Mouse (Mus musculus) intestine, embryonic 14.5 days (tissue): ENCODE results near the gene Ddx6. TPM values are rescaled to one million over a fixed set of nuclear protein-coding genes. Genes with fewer than 3 reads are reported as not detected.
"Not testable (repeated sequence)": the region's sequence is repeated elsewhere in the genome, so short reads cannot be mapped to it uniquely, and the experiment has no call there.

Source experiments
- ATAC-seq: fragments of 200-750 bp; cut with Nextera tagmentation; replicated peaks from 2 replicates; pipeline ENCODE4 v1.8.0; 2017; ENCODE audit warnings: low read depth, moderate number of reproducible peaks, moderate TSS enrichment, moderate library complexity; ENCODE audit not compliant: low FRiP score, low TSS enrichment
- DNase-seq: peaks from one replicate; pipeline ENCODE4 v3.0.0-alpha.2; 2018; ENCODE audit warnings: low spot score
- H3K27ac ChIP-seq: fragments of 300-500 bp; sonication (generic); 2 replicates; pipeline ENCODE4 v1.5.1; 2014; ENCODE audit warnings: low read depth, mild to moderate bottlenecking, control low read depth
- H3K27me3 ChIP-seq: fragments of 300-500 bp; sonication (generic); replicated peaks from 2 replicates; pipeline ENCODE4 v1.6.1; 2014; ENCODE audit warnings: low read length, control low read depth; ENCODE audit not compliant: control insufficient read depth, insufficient read depth
- H3K36me3 ChIP-seq: fragments of 300-500 bp; sonication (generic); 2 replicates; pipeline ENCODE4 v1.6.1; 2014; ENCODE audit warnings: low read length, control low read depth; ENCODE audit not compliant: control insufficient read depth, insufficient read depth
- H3K4me1 ChIP-seq: fragments of 300-500 bp; sonication (generic); replicated peaks from 2 replicates; pipeline ENCODE4 v1.6.1; 2014; ENCODE audit warnings: low read length, control low read depth, mixed read lengths; ENCODE audit not compliant: control insufficient read depth, insufficient read depth
- H3K4me2 ChIP-seq: fragments of 300-500 bp; sonication (generic); 2 replicates; pipeline ENCODE4 v1.6.1; 2014; ENCODE audit warnings: low read length
- H3K4me3 ChIP-seq: fragments of 300-500 bp; sonication (generic); 2 replicates; pipeline ENCODE4 v1.5.1; 2014; ENCODE audit warnings: low read depth, low read length, control low read depth, mixed read lengths
- H3K9ac ChIP-seq: fragments of 300-500 bp; sonication (generic); 2 replicates; pipeline ENCODE4 v1.6.1; 2014; ENCODE audit warnings: mild to moderate bottlenecking, low read length
- H3K9me3 ChIP-seq: fragments of 300-500 bp; sonication (generic); 2 replicates; pipeline ENCODE4 v1.6.1; 2016; ENCODE audit warnings: low read length, control low read depth; ENCODE audit not compliant: control insufficient read depth
- WGBS: fragments of 180-500 bp; shearing (Covaris S2); extraction: QIAGEN DNeasy Blood & Tissue Kit; methylation state at CpG from one replicate; pipeline ENCODE4 v1.1.7; 2014; 5-methylcytosine and 5-hydroxymethylcytosine counted together
- polyA plus RNA-seq: library from polyadenylated mRNA; unstranded; fragments of >200 nt; fragmentation: Nextera tagmentation; extraction: Ambion mirVana; gene quantifications from 2 replicates; pipeline ENCODE4 v1.2.1, GENCODE M21; 2014

Gene Ddx6
- polyA plus RNA-seq, 1 experiment from 2014 or later, result 17.8 TPM

DNA sequence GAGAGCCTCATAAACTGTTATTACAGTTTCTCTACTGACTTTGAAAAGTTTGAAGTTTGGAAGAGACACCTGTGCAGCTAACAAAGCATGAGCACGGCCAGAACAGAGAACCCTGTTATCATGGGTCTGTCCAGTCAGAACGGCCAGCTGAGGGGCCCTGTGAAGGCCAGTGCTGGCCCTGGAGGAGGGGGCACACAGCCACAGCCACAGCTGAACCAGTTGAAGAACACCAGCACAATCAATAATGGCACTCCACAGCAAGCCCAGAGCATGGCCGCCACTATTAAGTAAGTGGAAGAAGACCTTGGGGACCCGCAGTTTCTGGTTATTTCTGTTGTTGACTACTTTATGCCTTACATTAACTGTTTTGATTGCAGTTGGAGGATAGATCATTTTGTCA, 2.6 kb downstream of the Ddx6 start:
- ATAC-seq (no peak), DNase-seq (no peak)
- peaks cover 25% of the 10 kb centered on the region for H3K4me1 ChIP-seq
- H3K36me3 ChIP-seq, result peaks cover 54% of the 10 kb centered on the region
- no peaks in the 10 kb centered on the region for H3K9me3 ChIP-seq
- no peak overlapping the region for H3K27ac ChIP-seq
- H3K27me3 ChIP-seq, result no peaks in the 10 kb centered on the region
- WGBS, result 52% methylated on average over 4 of the region's 4 CpGs
- H3K9ac ChIP-seq, result no peak overlapping the region
- H3K4me3 ChIP-seq, result peak overlapping the region; percentile 100; the same call in 1 of the 2 replicates
- H3K4me2 ChIP-seq, result peak overlapping the region; percentile 51

DNA sequence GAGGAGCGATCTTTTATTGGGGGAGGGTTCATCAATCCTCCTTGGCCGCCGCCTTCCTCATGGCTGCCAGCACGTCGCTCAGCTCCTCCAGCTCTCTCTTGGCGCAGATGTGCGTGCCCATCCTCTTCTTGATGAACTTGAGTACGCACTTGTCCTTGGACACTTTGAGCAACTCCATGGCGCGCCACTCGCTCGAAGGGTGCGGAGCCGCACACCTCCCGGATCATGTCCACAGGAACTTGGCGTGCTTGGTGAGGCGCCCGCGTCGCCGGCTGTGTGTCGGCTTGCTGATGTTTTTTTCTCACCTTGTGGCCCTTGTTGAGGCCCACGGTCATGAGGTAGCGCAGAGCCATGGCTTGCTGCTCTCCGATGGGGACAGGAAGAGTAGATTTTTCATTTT, 5.7 kb downstream of the Ddx6 start:
- WGBS, result 97% methylated on average over 25 of the region's 25 CpGs
- Histone ChIP-seq H3K27me3 (no peaks in the 10 kb centered on the region), H3K27ac (no peak overlapping the region), H3K9ac (no peak overlapping the region), H3K4me3 (no peak overlapping the region), H3K36me3 (peaks cover 84% of the 10 kb centered on the region), H3K4me2 (no peak overlapping the region), H3K9me3 (no peaks in the 10 kb centered on the region), H3K4me1 (peaks cover 21% of the 10 kb centered on the region)
- DNase-seq (no peak), ATAC-seq (no peak)

DNA sequence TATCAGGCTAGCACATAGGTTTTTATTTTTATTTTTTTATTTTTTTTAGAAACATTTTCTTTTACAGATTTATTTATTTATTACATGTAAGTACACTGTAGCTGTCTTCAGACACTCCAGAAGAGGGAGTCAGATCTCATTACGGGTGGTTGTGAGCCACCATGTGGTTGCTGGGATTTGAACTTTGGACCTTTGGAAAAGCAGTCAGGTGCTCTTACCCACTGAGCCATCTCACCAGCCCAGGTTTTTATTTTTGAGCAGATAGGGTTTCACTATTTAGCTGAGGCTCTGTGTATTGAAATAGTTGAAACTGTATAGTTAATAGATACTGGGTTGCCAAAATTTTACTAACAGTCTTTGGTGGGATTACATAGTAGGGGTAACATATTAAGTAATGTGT, 8.4 kb downstream of the Ddx6 start:
- ATAC-seq, result not testable (repeated sequence)
- WGBS, result no CpG with 5 or more reads among the region's 1 CpGs

DNA sequence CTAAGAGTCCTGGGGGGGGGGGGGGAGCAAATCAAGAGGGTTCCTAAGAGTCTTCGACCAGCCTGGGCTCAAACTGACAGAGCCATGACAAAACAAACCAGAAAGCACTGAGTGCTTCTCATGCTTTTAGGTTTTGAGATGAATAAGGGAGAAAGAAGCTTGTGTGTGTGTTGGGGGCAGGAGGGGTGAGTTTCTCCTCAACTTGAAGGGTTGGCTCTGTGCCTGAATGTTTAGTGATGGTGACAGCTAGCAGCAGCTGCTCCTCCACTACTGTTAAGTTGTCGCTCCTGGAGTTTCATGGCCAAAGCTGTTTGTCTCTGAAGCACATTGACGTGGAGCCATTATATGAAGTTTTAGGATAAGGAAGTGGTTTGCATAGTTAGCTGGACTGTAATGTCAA, 16.4 kb downstream of the Ddx6 start:
- H3K9ac ChIP-seq, result no peak overlapping the region
- DNase-seq, result no peak
- no peaks in the 10 kb centered on the region for H3K27me3 ChIP-seq
- WGBS, result 74% methylated on average over 3 of the region's 3 CpGs
- H3K27ac ChIP-seq, result no peak overlapping the region
- ATAC-seq, result no peak
- no peak overlapping the region for H3K4me3 ChIP-seq
- H3K9me3 ChIP-seq, result no peaks in the 10 kb centered on the region
- H3K4me2 ChIP-seq, result no peak overlapping the region
- H3K4me1 ChIP-seq, result no peaks in the 10 kb centered on the region
- peaks cover 96% of the 10 kb centered on the region for H3K36me3 ChIP-seq

More for the DNA sequence above, 8.4 kb downstream of the Ddx6 start:
- DNase-seq, H3K27me3 ChIP-seq, H3K27ac ChIP-seq, H3K9me3 ChIP-seq, H3K4me1 ChIP-seq, H3K4me3 ChIP-seq, H3K4me2 ChIP-seq, H3K9ac ChIP-seq: not testable (repeated sequence)
- peaks cover 99% of the 10 kb centered on the region for H3K36me3 ChIP-seq

DNA sequence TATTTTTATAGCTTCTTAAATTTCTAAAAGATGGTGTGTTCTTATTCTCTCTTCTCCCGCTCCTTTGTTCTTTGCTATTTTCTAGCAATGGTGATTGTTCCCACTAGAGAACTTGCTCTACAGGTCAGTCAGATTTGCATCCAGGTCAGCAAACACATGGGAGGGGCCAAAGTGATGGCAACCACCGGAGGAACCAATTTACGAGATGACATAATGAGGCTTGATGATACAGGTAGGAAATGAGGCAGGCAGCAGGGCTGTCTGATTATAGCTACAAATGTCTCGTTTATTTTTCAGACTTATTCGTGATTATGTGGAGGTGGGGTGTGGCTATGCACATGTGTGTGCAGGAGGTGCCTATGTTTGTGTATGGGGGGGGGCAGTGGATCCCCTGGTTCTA, 19.7 kb downstream of the Ddx6 start:
- H3K27me3 ChIP-seq, result no peaks in the 10 kb centered on the region
- no peak overlapping the region for H3K27ac ChIP-seq
- no peaks in the 10 kb centered on the region for H3K9me3 ChIP-seq
- no peak overlapping the region for H3K4me3 ChIP-seq
- H3K36me3 ChIP-seq, result peaks cover 93% of the 10 kb centered on the region
- H3K9ac ChIP-seq, result no peak overlapping the region
- no peaks in the 10 kb centered on the region for H3K4me1 ChIP-seq
- no peak for DNase-seq
- WGBS, result 71% methylated on average over 5 of the region's 5 CpGs
- no peak overlapping the region for H3K4me2 ChIP-seq
- ATAC-seq, result no peak

DNA sequence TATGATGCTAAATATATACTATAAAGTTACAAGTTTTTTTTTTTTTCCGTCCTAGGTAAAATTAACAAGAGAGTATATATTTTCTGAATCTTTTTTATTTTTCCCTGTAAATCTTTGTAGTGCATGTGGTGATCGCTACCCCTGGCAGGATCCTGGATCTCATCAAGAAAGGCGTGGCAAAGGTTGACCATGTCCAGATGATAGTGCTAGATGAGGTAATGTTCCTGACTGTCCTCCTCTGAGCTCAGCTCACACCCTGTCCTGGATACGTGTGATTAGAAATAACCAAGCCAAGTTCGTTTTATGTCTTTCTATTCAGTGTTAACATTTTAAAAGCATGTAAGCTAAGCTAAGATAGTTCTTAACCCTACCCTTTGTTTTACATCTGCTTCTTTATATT, 21.6 kb downstream of the Ddx6 start:
- no peak overlapping the region for H3K9ac ChIP-seq
- no peaks in the 10 kb centered on the region for H3K9me3 ChIP-seq
- no peaks in the 10 kb centered on the region for H3K4me1 ChIP-seq
- no peak for ATAC-seq
- DNase-seq, result no peak
- H3K4me2 ChIP-seq, result no peak overlapping the region
- no peaks in the 10 kb centered on the region for H3K27me3 ChIP-seq
- H3K27ac ChIP-seq, result no peak overlapping the region
- H3K36me3 ChIP-seq, result peaks cover 96% of the 10 kb centered on the region
- H3K4me3 ChIP-seq, result no peak overlapping the region
- 80% methylated on average over 5 of the region's 5 CpGs for WGBS

DNA sequence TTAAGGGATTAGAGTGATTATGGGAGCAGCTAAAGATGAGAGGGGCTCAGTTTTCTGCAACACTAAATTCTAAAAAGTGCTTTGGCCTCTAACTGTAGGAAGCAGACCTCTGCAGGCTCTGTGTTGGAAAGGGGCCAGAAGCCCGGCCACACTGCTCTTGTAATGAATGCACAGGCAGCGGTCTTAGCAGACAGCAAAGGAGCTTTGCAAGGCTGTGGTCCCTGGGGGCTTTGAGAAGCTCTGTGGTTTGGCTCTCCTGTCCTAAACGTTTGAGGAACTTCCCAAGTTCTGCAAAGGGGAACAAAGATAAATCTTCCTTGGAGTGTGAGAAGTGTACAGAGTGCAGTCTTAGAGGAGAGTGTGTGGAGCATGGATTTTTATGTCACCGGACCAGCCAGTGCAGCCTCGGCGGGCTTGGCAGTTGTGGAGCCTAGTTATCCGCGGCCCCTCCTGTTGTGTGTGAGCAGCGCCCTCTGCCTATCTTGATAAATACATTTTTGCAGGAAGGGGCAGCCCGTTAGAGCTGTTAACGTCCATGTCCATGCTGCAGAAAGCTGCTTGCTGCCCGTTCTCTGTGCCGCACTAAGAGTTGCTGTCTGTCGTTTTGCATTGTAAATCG, 33.0 kb downstream of the Ddx6 start:
- H3K27me3 ChIP-seq, result no peaks in the 10 kb centered on the region
- DNase-seq, result no peak
- H3K4me2 ChIP-seq, result no peak overlapping the region
- no peak overlapping the region for H3K27ac ChIP-seq
- ATAC-seq, result no peak
- peaks cover 67% of the 10 kb centered on the region for H3K36me3 ChIP-seq
- H3K9me3 ChIP-seq, result 0 out of 2 replicates have a peak, but pooled peaks cover 2% of the 10 kb centered on the region
- 75% methylated on average over 15 of the region's 15 CpGs for WGBS
- H3K4me1 ChIP-seq, result no peaks in the 10 kb centered on the region
- no peak overlapping the region for H3K4me3 ChIP-seq
- H3K9ac ChIP-seq, result no peak overlapping the region

DNA sequence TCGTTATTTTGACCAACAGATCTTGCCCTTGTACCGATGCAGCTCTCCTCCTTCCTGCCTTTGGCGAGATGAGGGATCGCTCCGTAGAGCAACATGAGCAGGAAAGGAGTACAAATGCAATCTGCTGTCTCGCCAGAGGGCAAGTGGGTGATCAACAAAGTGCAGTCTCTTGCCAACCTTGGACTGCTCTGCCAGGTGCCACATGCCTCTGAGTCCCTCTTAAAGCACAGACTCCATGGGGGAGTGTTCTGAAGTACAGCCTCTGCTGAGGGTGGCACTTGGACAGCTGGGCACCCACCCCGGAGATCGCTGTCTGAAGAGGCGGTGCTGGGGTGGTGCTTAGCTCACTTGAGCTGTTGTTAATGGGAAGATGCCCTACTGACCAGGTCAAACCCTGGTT, 34.0 kb downstream of the Ddx6 start:
- H3K9ac ChIP-seq, H3K27ac ChIP-seq, DNase-seq, H3K4me2 ChIP-seq, H3K27me3 ChIP-seq, H3K4me1 ChIP-seq, H3K4me3 ChIP-seq, H3K9me3 ChIP-seq, ATAC-seq: not testable (repeated sequence)
- 95% methylated on average over 9 of the region's 9 CpGs for WGBS
- peaks cover 57% of the 10 kb centered on the region for H3K36me3 ChIP-seq

DNA sequence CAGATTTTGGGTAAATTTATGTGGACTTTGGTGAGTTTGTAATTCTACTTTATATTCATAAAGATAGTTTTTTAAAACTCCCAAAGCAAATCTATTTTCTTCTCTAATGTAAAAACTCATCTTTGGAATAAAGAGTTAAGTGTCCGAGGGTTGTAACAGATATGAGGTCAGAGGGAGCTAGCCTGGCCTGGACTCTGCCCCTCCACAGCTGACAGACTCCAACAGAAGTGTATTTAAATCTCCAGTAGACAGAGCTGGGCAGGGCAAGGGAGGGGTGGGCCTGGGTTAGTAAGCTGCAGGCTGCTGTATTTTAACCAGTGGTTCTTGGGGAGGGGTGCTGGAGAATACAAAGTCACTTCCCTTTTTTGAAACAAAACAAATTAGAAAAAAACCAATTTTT, 35.3 kb downstream of the Ddx6 start:
- H3K27ac ChIP-seq, H3K4me2 ChIP-seq, H3K27me3 ChIP-seq, H3K9ac ChIP-seq, ATAC-seq, H3K4me3 ChIP-seq, H3K4me1 ChIP-seq, DNase-seq, H3K9me3 ChIP-seq: not testable (repeated sequence)
- H3K36me3 ChIP-seq, result peaks cover 44% of the 10 kb centered on the region
- WGBS, result 69% methylated on average over 1 of the region's 1 CpGs
